Mouse (Mus musculus) lung, postnatal 14 days (tissue): ENCODE data around the gene Scrg1.
"Not testable (repeated sequence)": the region's sequence is repeated elsewhere in the genome, so short reads cannot be mapped to it uniquely, and the experiment has no call there.

Source experiments
- DNase-seq: peaks from one replicate; pipeline ENCODE4 v3.0.0; 2021

Scrg1 gene

GRCm38 (mm10) chr8:57511316-57512118, 55.8 kb downstream of the Scrg1 start, which contains the start of gene Hmgb2:
Gene Hmgb2, plus strand, starts transcription at chr8:57511907.
- DNase-seq = peak; percentile 99

DNA sequence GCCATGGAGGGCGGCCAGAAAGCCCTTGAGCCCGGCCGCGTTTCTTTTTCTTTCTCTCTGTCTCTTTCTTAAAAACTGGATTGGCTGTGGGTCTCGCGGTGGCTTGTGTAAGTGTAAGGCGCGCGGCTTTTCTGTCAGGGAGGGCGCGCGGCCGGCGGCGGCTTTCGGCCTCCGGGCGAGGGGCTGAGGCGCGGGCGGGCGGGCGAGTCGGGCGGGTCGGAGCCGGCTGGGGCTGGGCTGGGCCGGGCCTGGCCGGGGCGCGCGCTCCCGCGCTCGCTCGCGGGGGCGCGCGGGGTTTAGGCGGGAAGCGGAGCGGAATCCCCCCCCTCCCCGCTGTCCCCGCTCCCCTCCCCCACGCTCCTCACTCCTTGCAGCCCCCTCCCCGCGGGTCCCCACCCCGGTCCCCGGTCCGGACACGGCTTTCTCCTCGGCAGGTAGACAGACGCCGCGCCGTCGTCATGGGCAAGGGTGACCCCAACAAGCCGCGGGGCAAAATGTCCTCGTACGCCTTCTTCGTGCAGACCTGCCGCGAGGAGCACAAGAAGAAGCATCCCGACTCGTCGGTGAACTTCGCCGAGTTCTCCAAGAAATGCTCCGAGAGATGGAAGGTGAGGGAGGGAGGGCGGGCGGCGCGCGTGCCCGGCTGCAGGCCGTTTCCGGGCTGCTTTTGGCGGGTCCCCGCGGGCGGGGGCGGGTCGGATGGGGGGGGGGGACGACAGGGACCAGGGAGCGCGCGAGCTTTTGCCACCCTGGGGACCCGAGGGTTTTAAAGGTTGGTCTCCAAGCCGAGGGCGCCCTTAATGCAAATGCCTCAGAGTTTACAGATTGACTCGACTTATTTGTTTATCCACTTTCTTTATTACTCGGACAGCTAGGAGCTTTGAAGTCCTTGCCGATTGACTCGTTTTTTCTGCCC, 56.7 kb downstream of the Scrg1 start:
- no peak for DNase-seq

GRCm38 (mm10) chr8:57513178-57513661, 57.5 kb downstream of the Scrg1 start:
- DNase-seq = not testable (repeated sequence)

GRCm38 (mm10) chr8:57516685-57517084, 61.0 kb downstream of the Scrg1 start:
- DNase-seq = not testable (repeated sequence)

DNA sequence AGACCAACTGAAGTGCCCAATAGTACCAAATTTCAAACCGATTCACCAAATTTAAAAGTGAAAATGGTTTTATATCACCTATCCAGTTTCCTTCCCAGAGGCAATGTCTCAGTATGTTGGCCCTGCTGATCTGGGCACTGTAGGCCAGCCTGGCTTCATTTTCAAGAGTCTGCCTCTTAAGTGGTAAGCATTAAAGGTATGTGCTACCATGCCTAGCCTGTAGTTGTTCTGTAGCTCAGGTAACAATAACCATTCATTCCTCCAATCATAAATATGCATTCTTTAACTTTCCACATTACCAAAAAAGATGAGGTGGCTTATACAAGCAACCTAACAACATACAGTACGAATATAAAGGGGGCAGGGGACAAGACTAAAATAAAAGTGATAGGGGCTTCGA, 62.0 kb downstream of the Scrg1 start:
- DNase-seq = no peak

DNA sequence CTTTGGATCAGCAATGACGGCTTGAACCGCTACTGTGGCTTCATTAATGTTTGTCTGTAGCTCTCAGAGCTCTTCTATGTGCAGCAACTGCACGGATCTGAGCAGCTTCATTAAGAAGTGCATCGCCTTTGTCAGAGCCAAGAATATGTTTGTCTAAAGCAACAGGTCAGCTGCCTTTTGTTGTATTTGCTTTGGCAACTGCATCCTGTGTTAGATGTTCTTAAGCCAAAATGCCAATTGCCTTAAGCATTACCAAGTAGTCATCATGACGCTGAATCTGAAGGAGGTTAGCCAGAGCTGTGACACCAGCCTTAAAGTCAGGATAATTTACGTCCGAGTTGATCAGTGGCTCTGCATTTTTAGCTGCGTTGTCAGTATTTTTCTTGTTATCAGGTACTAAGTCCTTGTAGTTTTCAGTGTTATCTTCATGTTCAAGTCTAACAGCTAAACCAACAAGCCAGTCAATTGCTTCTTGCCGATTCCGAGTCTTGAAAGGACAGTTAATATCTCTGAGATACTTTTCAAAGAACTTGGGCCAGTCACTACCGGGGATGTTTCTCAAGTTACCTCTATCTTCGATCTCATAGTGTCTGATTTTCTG, 64.6 kb downstream of the Scrg1 start:
- no peak for DNase-seq
